Comparison of ENCODE assay signal across 8 mouse cellular contexts in genomic region chr11:69802648-69803105, GRCm38 (mm10). TPM values are rescaled to one million over a fixed set of nuclear protein-coding genes. Genes with fewer than 3 reads are reported as not detected.
DNase-seq lines count a peak whose midpoint lies in the region; ATAC-seq and TF ChIP-seq lines count a peak whose summit lies in the region.

No protein-coding gene starts in this region.

- under 1% methylated on average over 32 of the region's 33 CpGs for WGBS in forebrain, embryonic 12.5 days
- WGBS in heart, postnatal 0 days, result under 1% methylated on average over 33 of the region's 33 CpGs
- under 1% methylated on average over 31 of the region's 33 CpGs for WGBS in liver, postnatal 0 days (ENCODE audit: insufficient replicate concordance)
- under 1% methylated on average over 33 of the region's 33 CpGs for WGBS in neural tube, embryonic 14.5 days
- under 1% methylated on average over 33 of the region's 33 CpGs for WGBS in thymus, adult 2 months

- peak; percentile 5; the same call in 1 of the 2 replicates for ATAC-seq in forebrain, embryonic 12.5 days (ENCODE audit: low FRiP score)
- 0 out of 2 replicates have a peak, but pooled peaks have one; percentile 7 for ATAC-seq in heart, postnatal 0 days (ENCODE audit: insufficient read depth, low read depth)
- no peak; the same call in 1 of the 2 replicates for ATAC-seq in liver, postnatal 0 days
- ATAC-seq in neural tube, embryonic 14.5 days (ENCODE audit: low read depth), result no peak

- H3K9me3 ChIP-seq in forebrain, embryonic 12.5 days, result no peaks in the 10 kb centered on the region
- H3K9me3 ChIP-seq in heart, postnatal 0 days (replicated peaks; ENCODE audit: control insufficient read depth, low read length), result no peaks in the 10 kb centered on the region
- H3K9me3 ChIP-seq in liver, postnatal 0 days (ENCODE audit: low read length), result no peaks in the 10 kb centered on the region
- no peaks in the 10 kb centered on the region for H3K9me3 ChIP-seq in neural tube, embryonic 14.5 days (ENCODE audit: control insufficient read depth, low read length)

- TF ChIP-seq EP300 in heart, postnatal 0 days (IDR thresholded peaks at IDR 0.05; ENCODE audit: low read depth), result no peak
- TF ChIP-seq EP300 in liver, postnatal 0 days (IDR thresholded peaks at IDR 0.05; ENCODE audit: low read depth), result no peak

- no peak overlapping the region for H3K27ac ChIP-seq in forebrain, embryonic 12.5 days
- peak overlapping the region; percentile 18; the same call in 1 of the 2 replicates for H3K27ac ChIP-seq in heart, postnatal 0 days (ENCODE audit: low read depth)
- no peak overlapping the region for H3K27ac ChIP-seq in liver, postnatal 0 days (ENCODE audit: low read depth)
- H3K27ac ChIP-seq in neural tube, embryonic 14.5 days (ENCODE audit: low read depth, low read length), result peak overlapping the region; percentile 66
- H3K27ac ChIP-seq in thymus, adult 2 months (ENCODE audit: control insufficient read depth, insufficient read depth, low read length), result no peak overlapping the region

- H3K4me2 ChIP-seq in forebrain, embryonic 12.5 days, result peak overlapping the region; percentile 84
- H3K4me2 ChIP-seq in heart, postnatal 0 days (ENCODE audit: low read depth, low read length), result peak overlapping the region; percentile 84
- peak overlapping the region; percentile 87 for H3K4me2 ChIP-seq in liver, postnatal 0 days (ENCODE audit: low read depth, low read length)
- peak overlapping the region; percentile 96 for H3K4me2 ChIP-seq in neural tube, embryonic 14.5 days (ENCODE audit: low read depth, low read length)

- peak; percentile 82 for DNase-seq in CD4-positive, CD25-positive, alpha-beta regulatory T cell, adult 2 months (ENCODE audit: low read depth, low spot score)
- peak; percentile 92 for DNase-seq in adrenal gland, postnatal 14 days
- DNase-seq in heart, postnatal 0 days (ENCODE audit: low spot score), result peak; percentile 62
- DNase-seq in kidney, postnatal 25 days, result peak; percentile 86 to 92
- DNase-seq in liver, postnatal 0 days, result peak; percentile 78
- DNase-seq in thymus, adult 2 months, result peak; percentile 83

- peaks cover 71% of the 10 kb centered on the region for H3K4me1 ChIP-seq in forebrain, embryonic 12.5 days
- peaks cover 43% of the 10 kb centered on the region for H3K4me1 ChIP-seq in heart, postnatal 0 days (ENCODE audit: control insufficient read depth, insufficient read depth)
- H3K4me1 ChIP-seq in liver, postnatal 0 days (ENCODE audit: insufficient read depth), result peaks cover 42% of the 10 kb centered on the region
- peaks cover 40% of the 10 kb centered on the region for H3K4me1 ChIP-seq in neural tube, embryonic 14.5 days (ENCODE audit: control insufficient read depth, insufficient read depth, low read length)
- H3K4me1 ChIP-seq in thymus, adult 2 months (replicated peaks; ENCODE audit: control insufficient read depth, insufficient read depth, low read length), result peaks cover 36% of the 10 kb centered on the region

- peak overlapping the region; percentile 69 for H3K9ac ChIP-seq in forebrain, embryonic 12.5 days
- peak overlapping the region; percentile 49; the same call in 1 of the 2 replicates for H3K9ac ChIP-seq in heart, postnatal 0 days (replicated peaks; ENCODE audit: low read depth, low read length)
- no peak overlapping the region; the same call in 1 of the 2 replicates for H3K9ac ChIP-seq in liver, postnatal 0 days (replicated peaks)
- peak overlapping the region; percentile 71 for H3K9ac ChIP-seq in neural tube, embryonic 14.5 days (replicated peaks; ENCODE audit: low read depth, low read length)

- TF ChIP-seq CTCF in heart, postnatal 0 days (IDR thresholded peaks at IDR 0.05; ENCODE audit: low read depth), result no peak
- TF ChIP-seq CTCF in liver, postnatal 0 days (IDR thresholded peaks at IDR 0.05; ENCODE audit: low read depth), result no peak
- no peak for TF ChIP-seq CTCF in thymus, adult 2 months (IDR thresholded peaks at IDR 0.05; ENCODE audit: borderline replicate concordance, control insufficient read depth, extremely low read depth, insufficient read depth, low read length, poor library complexity)

- TF ChIP-seq POLR2A in thymus, adult 2 months (IDR thresholded peaks at IDR 0.05; ENCODE audit: control insufficient read depth, extremely low read depth, insufficient read depth, low read length, poor library complexity), result no peak

- peak overlapping the region; percentile 58 for H3K4me3 ChIP-seq in forebrain, embryonic 12.5 days (replicated peaks)
- peak overlapping the region; percentile 57 for H3K4me3 ChIP-seq in heart, postnatal 0 days (ENCODE audit: low read depth, low read length)
- H3K4me3 ChIP-seq in liver, postnatal 0 days (ENCODE audit: low read depth, low read length), result peak overlapping the region; percentile 54
- peak overlapping the region; percentile 55 for H3K4me3 ChIP-seq in neural tube, embryonic 14.5 days (ENCODE audit: low read depth, low read length)
- H3K4me3 ChIP-seq in thymus, adult 2 months (ENCODE audit: control insufficient read depth, insufficient read depth, low read length), result peak overlapping the region; percentile 50

- no peaks in the 10 kb centered on the region for H3K36me3 ChIP-seq in forebrain, embryonic 12.5 days (replicated peaks)
- H3K36me3 ChIP-seq in heart, postnatal 0 days (replicated peaks; ENCODE audit: control insufficient read depth, insufficient read depth, low read length), result no peaks in the 10 kb centered on the region
- no peaks in the 10 kb centered on the region for H3K36me3 ChIP-seq in liver, postnatal 0 days (replicated peaks; ENCODE audit: insufficient read depth, low read length)
- 0 out of 2 replicates have a peak, but pooled peaks cover under 1% of the 10 kb centered on the region for H3K36me3 ChIP-seq in neural tube, embryonic 14.5 days (ENCODE audit: control insufficient read depth, insufficient read depth, low read length)
- no peaks in the 10 kb centered on the region for H3K36me3 ChIP-seq in thymus, adult 2 months (ENCODE audit: control insufficient read depth, insufficient read depth, low read length)

- H3K27me3 ChIP-seq in forebrain, embryonic 12.5 days, result peaks cover 71% of the 10 kb centered on the region
- H3K27me3 ChIP-seq in heart, postnatal 0 days (ENCODE audit: control insufficient read depth, insufficient read depth, low read length), result peaks cover 29% of the 10 kb centered on the region
- H3K27me3 ChIP-seq in liver, postnatal 0 days (ENCODE audit: insufficient read depth, low read length), result peaks cover 74% of the 10 kb centered on the region
- peaks cover 11% of the 10 kb centered on the region for H3K27me3 ChIP-seq in neural tube, embryonic 14.5 days (ENCODE audit: control insufficient read depth, insufficient read depth, low read length)
- H3K27me3 ChIP-seq in thymus, adult 2 months (ENCODE audit: control insufficient read depth, insufficient read depth, low read length), result peaks cover 20% of the 10 kb centered on the region; the same call in 1 of the 2 replicates

RNA-seq across cellular contexts. Expression of gene Fgf11, which starts 1.0 kb away (rescaled TPM):
- 3.5 and 3.8 TPM in 2 replicates for total RNA-seq in adrenal gland, postnatal 14 days (2021)
- polyA plus RNA-seq in forebrain, embryonic 12.5 days (2016; fragmentation: Nextera tagmentation; extraction: Ambion mirVana), result 2.6 and 3.2 TPM in 2 replicates
- total RNA-seq in heart, postnatal 0 days (2014; rRNA removed; ENCODE audit: low replicate concordance), result 5.3 and 5.7 TPM in 2 replicates
- polyA plus RNA-seq in heart, postnatal 0 days (2015; fragmentation: Nextera tagmentation; extraction: Ambion mirVana), result 0.75 and 1.0 TPM in 2 replicates
- polyA plus RNA-seq in liver, postnatal 0 days (2015; fragmentation: Nextera tagmentation; extraction: Ambion mirVana), result 0.04 and 0.07 TPM in 2 replicates
- polyA plus RNA-seq in neural tube, embryonic 14.5 days (2014; fragmentation: Nextera tagmentation; extraction: Ambion mirVana), result 6.4 and 9.1 TPM in 2 replicates
- polyA plus RNA-seq in thymus, adult 2 months (2012; rRNA removed), result 1.7 and 2.4 TPM in 2 replicates

RNA-seq across cellular contexts. Expression of gene Tmem102, which starts 2.7 kb away (rescaled TPM):
- 0.74 and 1.1 TPM in 2 replicates for total RNA-seq in adrenal gland, postnatal 14 days (2021)
- polyA plus RNA-seq in forebrain, embryonic 12.5 days (2016; fragmentation: Nextera tagmentation; extraction: Ambion mirVana), result 0.76 and 1.3 TPM in 2 replicates
- 0.43 and 2.7 TPM in 2 replicates for total RNA-seq in heart, postnatal 0 days (2014; rRNA removed; ENCODE audit: low replicate concordance)
- 2.6 TPM in 2 replicates for polyA plus RNA-seq in heart, postnatal 0 days (2015; fragmentation: Nextera tagmentation; extraction: Ambion mirVana)
- 4.4 and 4.8 TPM in 2 replicates for polyA plus RNA-seq in liver, postnatal 0 days (2015; fragmentation: Nextera tagmentation; extraction: Ambion mirVana)
- 0.68 and 0.76 TPM in 2 replicates for polyA plus RNA-seq in neural tube, embryonic 14.5 days (2014; fragmentation: Nextera tagmentation; extraction: Ambion mirVana)
- 4.7 and 5.1 TPM in 2 replicates for polyA plus RNA-seq in thymus, adult 2 months (2012; rRNA removed)

RNA-seq across cellular contexts. Expression of gene Chrnb1, which starts 6.9 kb away (rescaled TPM):
- total RNA-seq in adrenal gland, postnatal 14 days (2021), result 2.4 and 3.2 TPM in 2 replicates
- 1.2 and 1.8 TPM in 2 replicates for polyA plus RNA-seq in forebrain, embryonic 12.5 days (2016; fragmentation: Nextera tagmentation; extraction: Ambion mirVana)
- 2.5 and 11.2 TPM in 2 replicates for total RNA-seq in heart, postnatal 0 days (2014; rRNA removed; ENCODE audit: low replicate concordance)
- polyA plus RNA-seq in heart, postnatal 0 days (2015; fragmentation: Nextera tagmentation; extraction: Ambion mirVana), result 2.7 and 3.1 TPM in 2 replicates
- 0.73 and 0.76 TPM in 2 replicates for polyA plus RNA-seq in liver, postnatal 0 days (2015; fragmentation: Nextera tagmentation; extraction: Ambion mirVana)
- polyA plus RNA-seq in neural tube, embryonic 14.5 days (2014; fragmentation: Nextera tagmentation; extraction: Ambion mirVana), result 0.78 and 1.3 TPM in 2 replicates
- polyA plus RNA-seq in thymus, adult 2 months (2012; rRNA removed), result 12.9 and 15.7 TPM in 2 replicates

RNA-seq across cellular contexts. Expression of gene Gm39566, which starts 12.4 kb away (rescaled TPM):
- total RNA-seq in adrenal gland, postnatal 14 days (2021), result not detected in 2 replicates
- not detected in 2 replicates for polyA plus RNA-seq in forebrain, embryonic 12.5 days (2016; fragmentation: Nextera tagmentation; extraction: Ambion mirVana)
- not detected in 2 replicates for total RNA-seq in heart, postnatal 0 days (2014; rRNA removed; ENCODE audit: low replicate concordance)
- polyA plus RNA-seq in heart, postnatal 0 days (2015; fragmentation: Nextera tagmentation; extraction: Ambion mirVana), result not detected in 2 replicates
- polyA plus RNA-seq in liver, postnatal 0 days (2015; fragmentation: Nextera tagmentation; extraction: Ambion mirVana), result not detected in 2 replicates
- not detected in 2 replicates for polyA plus RNA-seq in neural tube, embryonic 14.5 days (2014; fragmentation: Nextera tagmentation; extraction: Ambion mirVana)
- 0.05 TPM in 1 of 2 replicates, not detected in the other for polyA plus RNA-seq in thymus, adult 2 months (2012; rRNA removed)

RNA-seq across cellular contexts. Expression of gene Spem2, which starts 15.6 kb away (rescaled TPM):
- not detected in 2 replicates for total RNA-seq in adrenal gland, postnatal 14 days (2021)
- polyA plus RNA-seq in forebrain, embryonic 12.5 days (2016; fragmentation: Nextera tagmentation; extraction: Ambion mirVana), result not detected in 2 replicates
- not detected in 2 replicates for total RNA-seq in heart, postnatal 0 days (2014; rRNA removed; ENCODE audit: low replicate concordance)
- polyA plus RNA-seq in heart, postnatal 0 days (2015; fragmentation: Nextera tagmentation; extraction: Ambion mirVana), result not detected in 2 replicates
- polyA plus RNA-seq in liver, postnatal 0 days (2015; fragmentation: Nextera tagmentation; extraction: Ambion mirVana), result not detected in 2 replicates
- 0.16 TPM in 1 of 2 replicates, not detected in the other for polyA plus RNA-seq in neural tube, embryonic 14.5 days (2014; fragmentation: Nextera tagmentation; extraction: Ambion mirVana)
- polyA plus RNA-seq in thymus, adult 2 months (2012; rRNA removed), result 0.22 TPM in 1 of 2 replicates, not detected in the other

Comparison
In these comparisons a context has a peak if more than half of its experiments do, and no peak if none do; other contexts are left out.
1. ATAC-seq: peak in forebrain, embryonic 12.5 days (single experiment) and heart, postnatal 0 days (single experiment); none in liver, postnatal 0 days (single experiment) and neural tube, embryonic 14.5 days (single experiment).
2. H3K27ac ChIP-seq: peak in heart, postnatal 0 days (single experiment) and neural tube, embryonic 14.5 days (single experiment); none in forebrain, embryonic 12.5 days (single experiment), liver, postnatal 0 days (single experiment) and thymus, adult 2 months (single experiment).
3. Peak in every context shown above with its lines, with median percentiles within 50 percentile points of each other: DNase-seq, H3K4me2 ChIP-seq and H3K4me3 ChIP-seq.